Mouse (Mus musculus): ENCODE measurements at regions not wholly inside any gene's neighbourhood (a gene's known extent, or its start where the extent isn't known, plus 50 kb on each side); places are given as distances from the start of the nearest gene placed in this dataset.

- no peak for TF ChIP-seq GATA1 (IDR thresholded peaks at IDR 0.05; ENCODE audit: borderline replicate concordance, low read length)
- TF ChIP-seq FLI1 (IDR thresholded peaks at IDR 0.05; ENCODE audit: low read length), result no peak
- H3K4me3 ChIP-seq (replicated peaks), result no peak overlapping the region
- no peaks in the 10 kb centered on the region for H3K4me1 ChIP-seq
- no peaks in the 10 kb centered on the region for H3K27me3 ChIP-seq (replicated peaks)
- no peaks in the 10 kb centered on the region for H3K36me3 ChIP-seq (replicated peaks; ENCODE audit: low read length)
- H3K9me3 ChIP-seq, result peaks cover 7% of the 10 kb centered on the region; the same call in 1 of the 2 replicates
These were observed 492.2 kb upstream of the Klf4 start for GRCm38 (mm10) chr4:56024478-56024877.

GRCm38 (mm10) chr4:56018212-56018611, 485.9 kb upstream of the Klf4 start:
- no peak overlapping the region for H3K4me3 ChIP-seq (replicated peaks)
- TF ChIP-seq FLI1 (IDR thresholded peaks at IDR 0.05; ENCODE audit: low read length), result no peak
- TF ChIP-seq GATA1 (IDR thresholded peaks at IDR 0.05; ENCODE audit: borderline replicate concordance, low read length), result no peak
- no peaks in the 10 kb centered on the region for H3K36me3 ChIP-seq (replicated peaks; ENCODE audit: low read length)
- peaks cover 3% of the 10 kb centered on the region; the same call in 1 of the 2 replicates for H3K9me3 ChIP-seq
- no peaks in the 10 kb centered on the region for H3K27me3 ChIP-seq (replicated peaks)
- H3K4me1 ChIP-seq, result no peaks in the 10 kb centered on the region

- Histone ChIP-seq H3K36me3 (replicated peaks; ENCODE audit: low read length) (no peaks in the 10 kb centered on the region), H3K4me1 (no peaks in the 10 kb centered on the region), H3K27me3 (replicated peaks) (peaks cover 2% of the 10 kb centered on the region), H3K4me3 (replicated peaks) (no peak overlapping the region), H3K9me3 (no peaks in the 10 kb centered on the region)
- TF ChIP-seq GATA1 (IDR thresholded peaks at IDR 0.05; ENCODE audit: borderline replicate concordance, low read length) (no peak), FLI1 (IDR thresholded peaks at IDR 0.05; ENCODE audit: low read length) (no peak)
These were observed 483.2 kb upstream of the Klf4 start for GRCm38 (mm10) chr4:56015481-56015880.

- Histone ChIP-seq H3K36me3 (replicated peaks; ENCODE audit: low read length) (no peaks in the 10 kb centered on the region), H3K4me1 (no peaks in the 10 kb centered on the region), H3K4me3 (replicated peaks) (no peak overlapping the region), H3K9me3 (peaks cover 8% of the 10 kb centered on the region; the same call in 1 of the 2 replicates), H3K27me3 (replicated peaks) (peaks cover 2% of the 10 kb centered on the region)
- no peak for TF ChIP-seq FLI1 (IDR thresholded peaks at IDR 0.05; ENCODE audit: low read length)
- no peak for TF ChIP-seq GATA1 (IDR thresholded peaks at IDR 0.05; ENCODE audit: borderline replicate concordance, low read length)
These were observed 476.0 kb upstream of the Klf4 start for GRCm38 (mm10) chr4:56008287-56008686.

GRCm38 (mm10) chr4:56004227-56004626, 472.0 kb upstream of the Klf4 start:
- Histone ChIP-seq H3K4me3 (replicated peaks) (no peak overlapping the region), H3K4me1 (no peaks in the 10 kb centered on the region), H3K36me3 (replicated peaks; ENCODE audit: low read length) (no peaks in the 10 kb centered on the region), H3K27me3 (replicated peaks) (no peaks in the 10 kb centered on the region), H3K9me3 (peaks cover 6% of the 10 kb centered on the region; the same call in 1 of the 2 replicates)
- no peak for TF ChIP-seq FLI1 (IDR thresholded peaks at IDR 0.05; ENCODE audit: low read length)
- TF ChIP-seq GATA1 (IDR thresholded peaks at IDR 0.05; ENCODE audit: borderline replicate concordance, low read length), result no peak

GRCm38 (mm10) chr4:56001312-56001731, 469.1 kb upstream of the Klf4 start:
- peaks cover 6% of the 10 kb centered on the region; the same call in 1 of the 2 replicates for H3K9me3 ChIP-seq
- TF ChIP-seq GATA1 (IDR thresholded peaks at IDR 0.05; ENCODE audit: borderline replicate concordance, low read length), result no peak
- TF ChIP-seq FLI1 (IDR thresholded peaks at IDR 0.05; ENCODE audit: low read length), result no peak
- H3K4me3 ChIP-seq (replicated peaks), result no peak overlapping the region
- no peaks in the 10 kb centered on the region for H3K4me1 ChIP-seq
- H3K27me3 ChIP-seq (replicated peaks), result no peaks in the 10 kb centered on the region
- no peaks in the 10 kb centered on the region for H3K36me3 ChIP-seq (replicated peaks; ENCODE audit: low read length)

- Histone ChIP-seq H3K9me3 (no peaks in the 10 kb centered on the region), H3K27me3 (replicated peaks) (no peaks in the 10 kb centered on the region), H3K4me1 (no peaks in the 10 kb centered on the region), H3K36me3 (replicated peaks; ENCODE audit: low read length) (no peaks in the 10 kb centered on the region), H3K4me3 (replicated peaks) (no peak overlapping the region)
- no peak for TF ChIP-seq GATA1 (IDR thresholded peaks at IDR 0.05; ENCODE audit: borderline replicate concordance, low read length)
These were observed 451.8 kb upstream of the Klf4 start for GRCm38 (mm10) chr4:55984026-55984425.

- Histone ChIP-seq H3K9me3 (no peaks in the 10 kb centered on the region), H3K4me3 (replicated peaks) (no peak overlapping the region), H3K36me3 (replicated peaks; ENCODE audit: low read length) (no peaks in the 10 kb centered on the region), H3K27me3 (replicated peaks) (no peaks in the 10 kb centered on the region), H3K4me1 (no peaks in the 10 kb centered on the region)
- no peak for TF ChIP-seq GATA1 (IDR thresholded peaks at IDR 0.05; ENCODE audit: borderline replicate concordance, low read length)
- no peak for TF ChIP-seq FLI1 (IDR thresholded peaks at IDR 0.05; ENCODE audit: low read length)
These were observed 446.3 kb upstream of the Klf4 start for GRCm38 (mm10) chr4:55978539-55978938.

GRCm38 (mm10) chr4:55976265-55976664, 444.0 kb upstream of the Klf4 start:
- no peak for TF ChIP-seq FLI1 (IDR thresholded peaks at IDR 0.05; ENCODE audit: low read length)
- no peak for TF ChIP-seq GATA1 (IDR thresholded peaks at IDR 0.05; ENCODE audit: borderline replicate concordance, low read length)
- no peaks in the 10 kb centered on the region for H3K4me1 ChIP-seq
- no peaks in the 10 kb centered on the region for H3K36me3 ChIP-seq (replicated peaks; ENCODE audit: low read length)
- H3K9me3 ChIP-seq, result no peaks in the 10 kb centered on the region
- no peak overlapping the region for H3K4me3 ChIP-seq (replicated peaks)
- H3K27me3 ChIP-seq (replicated peaks), result no peaks in the 10 kb centered on the region

GRCm38 (mm10) chr4:55973706-55974105, 441.4 kb upstream of the Klf4 start:
- H3K36me3 ChIP-seq (replicated peaks; ENCODE audit: low read length), result no peaks in the 10 kb centered on the region

More at GRCm38 (mm10) chr4:55973706-55974105, 441.4 kb upstream of the Klf4 start:
- Histone ChIP-seq H3K4me1 (no peaks in the 10 kb centered on the region), H3K27me3 (replicated peaks) (no peaks in the 10 kb centered on the region), H3K4me3 (replicated peaks) (no peak overlapping the region), H3K9me3 (no peaks in the 10 kb centered on the region)
- no peak for TF ChIP-seq FLI1 (IDR thresholded peaks at IDR 0.05; ENCODE audit: low read length)
- no peak for TF ChIP-seq GATA1 (IDR thresholded peaks at IDR 0.05; ENCODE audit: borderline replicate concordance, low read length)
